Mouse (Mus musculus) megakaryocyte, embryonic 14.5 days (primary cell): Measurements from ENCODE around the gene Car10.

Experiments used
- FLI1 ChIP-seq: IDR thresholded peaks from 2 replicates; pipeline ENCODE4 v1.6.1; 2012; ENCODE audit warnings: low read length, inconsistent platforms, mixed read lengths
- GATA1 ChIP-seq: IDR thresholded peaks from 3 replicates; pipeline ENCODE4 v1.6.1; 2012; ENCODE audit warnings: mixed read lengths, low read length, inconsistent platforms, borderline replicate concordance

DNA sequence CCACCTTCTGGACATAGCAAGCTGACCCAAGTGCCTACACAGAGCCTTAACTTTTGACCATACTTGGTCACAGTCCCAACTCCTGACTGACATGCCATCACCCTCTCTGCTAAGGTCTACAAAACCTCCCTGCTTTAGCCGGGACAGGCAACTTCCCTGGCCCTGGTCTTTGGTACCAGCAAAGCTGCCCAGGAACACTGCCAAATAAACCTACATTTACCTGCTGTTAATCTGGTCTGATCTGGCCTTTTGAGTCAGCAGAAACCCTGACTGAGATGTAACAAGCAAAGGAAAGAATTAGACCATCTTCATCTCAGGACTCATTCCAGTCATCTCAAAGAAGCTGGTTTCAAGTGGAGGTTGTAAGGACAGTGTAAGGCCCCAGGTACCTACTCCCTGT lies 212.2 kb downstream of the Car10 start:
- no peak for TF ChIP-seq GATA1
- TF ChIP-seq FLI1: no peak
